Mouse (Mus musculus): ENCODE measurements around the gene Hoxd9.

DNA sequence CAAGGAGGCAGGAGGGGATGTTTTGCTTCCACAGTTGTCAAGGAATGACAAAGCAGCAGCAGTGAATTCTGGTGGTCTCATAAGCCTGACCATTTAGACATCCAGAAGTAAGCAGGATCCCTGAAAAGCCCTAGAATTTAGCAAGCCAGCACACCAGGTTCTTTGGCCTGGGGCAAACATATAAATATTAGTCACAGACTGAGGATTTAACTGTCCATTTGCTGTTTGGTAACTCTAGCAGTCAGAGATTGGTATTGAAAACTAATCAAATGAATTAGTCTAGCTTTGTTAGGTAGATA lies 44.4 kb downstream of the Hoxd9 start:
- TF ChIP-seq POLR2A (IDR thresholded peaks at IDR 0.05; ENCODE audit: low read depth, low read length), result no peak
- no peak for TF ChIP-seq CTCF (IDR thresholded peaks at IDR 0.05; ENCODE audit: borderline replicate concordance, insufficient read depth, low read length)

Data from embryonic fibroblast, embryonic 13.5 days (primary cell).